Mouse (Mus musculus) kidney, postnatal 4 days (tissue): Measurements from ENCODE around the gene Actg2.

Experiments
- DNase-seq, 2 experiments: peaks; one replicate each; pipeline ENCODE4 v3.0.0; 2021; ENCODE audit warnings: mixed read lengths in 2 of 2

Gene Actg2

DNA sequence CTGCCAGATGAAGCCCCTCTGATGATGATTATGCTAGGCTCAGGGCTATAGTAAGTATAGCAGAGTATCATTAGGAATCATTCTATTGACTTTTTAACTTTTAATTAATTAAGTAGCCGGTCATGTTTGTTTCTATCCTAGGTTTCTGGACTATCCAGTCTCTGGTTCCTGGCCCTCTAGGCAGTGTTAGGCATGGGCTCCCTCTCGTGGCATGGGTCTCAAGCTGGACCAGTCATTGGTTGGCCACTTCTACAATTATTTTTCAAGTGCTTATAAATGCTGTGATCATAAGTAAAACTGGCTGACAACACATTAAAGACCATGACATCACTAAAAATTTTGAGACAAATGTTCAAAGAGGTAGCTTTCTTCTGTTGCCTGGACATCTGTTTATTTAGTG lies 25.9 kb downstream of the Actg2 start:
- DNase-seq: peak; percentile 26 to 35

DNA sequence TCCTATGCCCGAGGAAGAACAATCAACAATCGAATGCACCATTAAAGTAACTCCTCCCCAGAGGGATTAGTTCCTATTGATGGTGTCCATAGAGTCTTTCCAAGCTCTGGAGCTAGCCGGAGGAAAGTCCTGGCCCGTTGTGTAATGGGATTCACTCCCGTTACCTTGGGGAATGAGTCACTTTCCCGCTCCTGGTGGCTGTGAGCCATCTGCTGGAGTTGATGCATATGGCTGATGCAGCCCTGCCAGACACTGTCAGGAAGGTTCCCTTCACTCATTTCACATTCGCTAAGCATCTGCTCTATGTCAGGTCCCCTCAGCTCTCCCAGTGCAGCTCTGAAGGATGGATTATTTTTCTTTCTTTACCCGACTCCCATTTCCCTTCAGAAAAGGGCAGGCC lies 26.6 kb downstream of the Actg2 start:
- DNase-seq: peak; percentile 53 to 62

DNA sequence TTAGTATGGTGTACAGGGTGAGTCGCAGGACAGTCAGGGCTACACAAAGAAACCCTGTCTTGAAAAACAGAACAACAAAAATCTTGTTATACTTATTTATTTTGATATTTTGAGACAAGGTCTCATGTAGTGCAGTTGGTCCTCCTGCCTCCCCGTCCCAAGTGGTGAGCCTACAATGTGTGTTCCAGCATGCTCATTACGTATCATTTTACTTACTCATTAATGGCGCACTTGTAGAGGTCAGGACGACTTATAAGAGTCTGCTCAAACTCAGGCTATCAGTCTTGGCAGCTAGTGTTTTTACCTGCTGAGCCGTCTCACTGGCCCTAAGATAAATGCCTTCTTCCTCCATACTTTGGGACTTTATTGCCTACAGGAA lies 28.9 kb downstream of the Actg2 start:
- no peak for DNase-seq

DNA sequence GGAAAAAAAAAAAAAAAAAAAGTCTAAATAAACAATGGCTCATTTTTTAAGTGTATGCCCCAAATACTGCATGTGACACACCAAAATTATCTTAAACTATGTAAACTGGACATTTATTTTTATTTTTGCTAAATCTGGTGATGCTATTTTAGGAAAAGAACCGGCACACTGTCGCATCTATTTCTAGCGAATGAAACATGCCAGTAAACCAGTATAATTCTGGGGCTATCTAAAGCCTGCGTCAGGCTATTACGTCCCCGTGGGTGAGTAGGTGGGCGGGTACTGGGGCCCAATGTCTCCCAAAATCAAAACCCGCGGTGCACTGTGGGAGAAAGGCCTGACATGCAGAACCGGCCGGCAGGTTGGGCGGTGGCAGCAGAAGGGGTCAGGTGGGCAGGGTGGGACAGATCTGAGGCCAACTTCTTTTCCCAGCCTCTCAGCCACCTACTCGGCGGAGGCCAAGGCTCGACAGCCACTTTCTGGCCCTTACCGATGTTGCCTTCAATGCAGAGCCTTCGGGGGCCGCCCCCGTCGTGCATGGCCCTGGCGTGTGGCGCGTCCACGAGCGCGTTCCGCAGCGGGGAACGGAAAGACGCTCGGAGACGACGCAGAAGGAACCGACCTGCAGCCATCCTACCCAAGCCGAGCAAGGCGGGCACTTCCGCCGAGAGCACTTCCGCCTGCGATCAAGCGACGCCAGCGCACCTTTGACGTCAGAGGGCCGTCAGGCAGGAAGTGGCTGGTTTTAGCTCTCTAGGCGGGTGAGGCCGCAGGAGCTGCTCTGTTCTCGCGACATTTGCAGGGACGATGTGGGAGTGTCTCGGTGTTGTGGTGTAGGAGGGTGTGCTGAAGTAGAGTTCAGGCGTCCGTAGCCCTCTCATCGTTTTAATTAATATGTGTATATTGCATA lies 29.6 kb downstream of the Actg2 start, which contains the start of gene Dguok:
Gene Dguok (minus strand): TSS at position 712 of the 910 bp plus-strand sequence.
- DNase-seq: peak; percentile 97 to 98

DNA sequence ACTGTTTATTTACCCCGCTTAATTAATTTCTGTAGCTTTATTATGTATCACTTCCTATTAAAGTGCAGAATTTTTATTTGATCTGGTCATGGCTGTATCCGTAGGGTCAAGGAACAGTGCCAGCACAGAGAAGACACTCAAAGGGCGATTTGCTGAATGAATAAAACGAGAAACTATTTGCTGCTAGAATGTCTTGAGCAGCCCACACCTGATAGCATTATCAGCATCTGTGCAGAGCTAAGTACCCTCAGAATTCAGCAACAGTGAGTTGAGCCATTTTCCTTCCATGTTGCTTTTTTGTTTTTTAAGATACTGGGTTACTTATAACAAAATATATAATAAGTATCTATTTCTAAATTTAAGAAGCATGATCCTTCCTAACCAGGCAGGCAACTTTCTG lies 30.5 kb downstream of the Actg2 start:
- no peak for DNase-seq

DNA sequence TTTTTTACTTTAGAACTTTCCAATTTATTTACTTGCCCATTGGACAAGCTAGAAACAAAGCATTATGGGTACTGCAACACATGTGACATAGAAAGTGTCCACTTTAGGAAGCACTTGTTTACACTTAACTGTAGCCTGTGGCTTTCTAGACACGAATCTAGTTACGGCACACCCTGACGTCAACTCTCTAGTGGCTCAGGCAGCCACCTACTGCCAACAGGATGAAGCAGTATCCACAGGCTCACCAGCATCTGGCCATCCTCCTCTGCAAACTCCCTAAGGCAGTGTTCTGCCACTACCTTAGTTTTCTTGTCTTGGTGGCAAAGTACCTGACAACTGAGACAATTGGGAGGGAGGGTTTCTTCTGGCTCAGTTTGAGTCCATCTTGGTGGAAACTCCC lies 32.7 kb downstream of the Actg2 start:
- DNase-seq: no peak

DNA sequence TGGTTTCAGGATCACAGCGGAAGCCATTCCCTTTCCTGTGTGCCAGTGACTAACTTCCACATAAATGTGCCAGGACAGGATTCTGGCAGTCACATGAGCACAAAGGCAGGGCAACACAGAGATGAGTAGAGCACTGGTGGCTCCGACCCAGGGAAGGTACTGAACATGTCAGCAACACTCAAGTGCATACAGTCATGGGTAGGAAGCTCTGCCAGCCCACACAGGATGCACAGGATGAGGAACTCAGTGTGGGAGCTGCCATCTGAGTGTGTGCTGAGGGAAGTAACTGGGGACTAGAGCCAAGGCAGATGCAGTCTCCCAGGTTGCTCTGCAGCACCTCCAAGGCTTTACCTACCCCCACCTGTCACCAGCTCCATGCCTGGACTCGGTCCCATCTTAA lies 33.4 kb downstream of the Actg2 start:
- no peak for DNase-seq

DNA sequence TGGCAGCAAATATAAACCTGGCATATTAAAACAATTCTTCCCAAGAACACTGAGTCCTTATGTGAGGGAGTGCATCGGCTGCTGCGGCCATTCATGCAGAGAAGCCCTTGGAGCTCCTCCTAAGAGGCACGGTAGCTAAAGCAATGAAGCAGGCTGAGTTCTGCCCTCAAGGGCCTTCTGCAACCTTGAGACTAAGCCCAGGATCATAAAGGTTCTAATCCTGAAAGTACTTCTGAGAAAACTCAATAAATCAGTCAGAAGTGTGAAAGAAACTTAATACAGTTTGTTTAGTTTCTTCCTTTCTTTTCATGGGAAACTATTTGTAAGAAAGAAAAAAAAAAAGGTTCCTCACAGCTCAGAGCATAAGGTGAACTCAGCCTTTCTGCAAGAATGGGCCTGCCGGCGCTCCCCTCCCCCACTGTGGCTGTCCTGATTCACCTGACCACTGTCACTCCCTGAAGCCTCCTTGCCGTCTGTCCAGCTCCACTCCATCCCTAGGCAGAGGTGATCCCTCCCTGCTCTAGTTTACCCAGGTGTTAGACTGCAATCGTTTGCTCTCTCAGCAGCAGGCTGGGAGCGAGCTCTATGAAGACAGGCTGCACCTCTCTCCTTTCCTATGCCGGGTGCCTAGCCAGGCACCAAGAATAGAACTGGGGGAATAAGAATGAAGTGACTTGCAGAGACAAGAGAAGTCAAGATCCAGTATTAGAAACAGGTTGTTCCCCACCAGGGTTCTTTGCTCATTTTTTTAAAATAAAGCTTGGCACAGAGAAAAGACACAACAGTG lies 34.3 kb downstream of the Actg2 start:
- DNase-seq: peak in 1 of 2 experiments; percentile 27

DNA sequence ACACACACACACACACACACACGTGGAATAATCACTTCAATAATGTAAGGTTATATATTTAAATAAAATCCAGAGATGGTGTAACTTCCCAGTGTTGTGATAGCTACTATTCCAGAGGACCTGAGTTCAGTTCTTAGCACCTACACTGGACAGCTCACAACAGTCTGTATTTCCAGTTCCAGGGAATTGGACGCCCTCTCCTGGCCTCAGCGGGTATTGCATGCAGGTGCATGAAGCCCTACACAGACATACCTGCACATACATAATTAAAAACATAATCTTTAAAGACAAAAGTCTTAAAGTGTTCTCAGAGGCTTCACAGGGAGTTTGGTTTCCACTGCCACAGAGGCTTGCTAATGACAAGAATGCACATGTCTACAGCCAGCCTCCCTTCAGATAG lies 35.6 kb downstream of the Actg2 start:
- no peak for DNase-seq

DNA sequence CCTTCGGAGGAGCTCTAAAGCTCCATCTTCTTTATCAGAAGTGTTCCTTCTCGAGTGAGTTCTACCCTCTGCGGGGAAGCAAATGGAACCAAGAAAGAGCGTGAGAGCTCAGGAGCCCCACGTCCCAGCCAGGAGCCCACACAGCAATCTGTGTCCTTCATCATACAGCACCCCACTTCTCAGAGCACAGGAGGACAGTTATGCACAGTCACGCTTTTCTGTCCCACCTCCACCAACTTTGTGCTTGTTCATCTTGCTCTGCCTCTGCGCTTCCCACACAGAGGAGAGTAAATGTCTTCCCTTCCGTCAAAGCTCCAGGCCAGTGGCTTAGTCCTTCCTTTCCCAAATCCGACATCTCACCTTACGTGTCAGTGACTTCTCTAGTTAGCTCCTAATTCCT lies 37.0 kb downstream of the Actg2 start:
- DNase-seq: no peak

DNA sequence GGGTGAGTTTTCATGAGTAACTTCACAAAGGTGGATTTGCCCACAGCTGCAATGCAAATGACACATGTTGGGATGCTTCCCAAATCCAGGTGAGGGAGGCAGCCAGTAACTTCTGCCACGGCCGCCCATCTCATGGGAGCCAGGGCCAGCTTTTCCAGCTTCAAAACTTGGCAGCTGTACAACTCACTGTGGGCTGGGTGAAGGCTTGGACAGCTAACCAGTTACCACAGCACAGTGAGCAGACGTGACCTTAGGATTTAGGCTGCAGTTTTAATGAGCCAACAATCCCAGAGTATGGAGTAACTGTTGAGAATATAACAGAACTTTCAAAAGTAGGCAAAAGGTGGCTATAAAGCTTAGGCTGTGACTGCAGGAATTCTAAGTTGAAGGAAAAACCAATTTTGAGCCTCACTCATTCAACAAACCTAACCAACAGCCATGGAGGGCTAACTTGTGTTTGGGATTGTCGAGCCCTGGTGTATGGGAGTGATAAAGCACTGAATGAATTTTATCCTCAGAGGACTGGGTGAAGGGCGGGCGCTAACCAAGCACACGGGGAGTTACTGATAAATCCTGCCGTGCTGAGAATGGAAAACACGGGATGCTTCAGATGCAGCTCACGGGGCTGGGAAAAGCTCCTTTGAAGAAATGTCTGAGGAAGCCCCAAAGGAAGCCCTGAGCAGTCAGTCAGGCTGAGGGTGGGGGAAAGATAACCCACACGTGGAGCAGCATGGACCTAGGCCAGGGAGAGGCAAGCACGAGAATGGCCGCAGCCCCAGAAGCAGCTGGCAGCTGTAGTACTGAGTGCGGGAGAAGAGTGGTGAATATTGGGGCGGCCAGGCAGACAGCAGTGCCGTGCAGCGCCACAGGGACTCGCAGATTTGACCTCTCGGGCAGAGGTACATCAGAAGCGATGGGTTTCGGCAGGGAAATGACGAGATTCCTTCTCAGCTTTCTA lies 39.0 kb downstream of the Actg2 start:
- DNase-seq: no peak

DNA sequence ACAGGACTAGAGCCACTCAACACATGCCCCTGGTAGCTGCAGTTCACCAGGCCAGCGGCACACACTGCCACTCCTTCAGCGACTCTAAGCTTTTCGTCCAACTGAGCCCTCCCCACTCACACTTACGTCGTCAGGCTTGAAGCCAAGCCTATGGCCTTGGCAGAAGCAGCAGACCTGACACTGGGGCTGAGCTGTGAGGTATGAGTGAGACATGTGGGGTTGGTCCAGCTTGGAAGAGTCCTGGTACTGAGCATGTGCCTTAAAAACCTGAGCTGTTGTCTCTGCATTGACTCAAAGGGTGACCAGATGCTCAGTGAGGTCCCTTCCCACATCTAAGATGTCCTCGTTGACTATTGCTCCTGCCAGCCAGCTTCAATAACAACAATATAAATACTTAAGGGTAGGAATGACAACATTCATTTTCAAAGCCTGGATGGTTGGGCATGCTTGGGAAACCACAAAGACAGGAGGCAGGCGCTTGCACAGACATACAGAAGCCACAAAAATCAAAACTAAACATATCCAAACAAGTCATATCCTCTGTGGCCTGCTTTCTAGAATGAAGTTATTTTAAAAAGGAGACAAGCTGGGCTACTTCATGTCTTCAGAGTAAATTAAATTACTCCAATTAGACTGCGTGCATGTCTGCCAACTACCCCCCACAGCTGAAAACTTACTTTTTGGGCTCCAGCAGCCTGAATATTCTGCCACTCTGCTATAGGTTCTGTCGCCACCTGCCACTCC lies 39.9 kb downstream of the Actg2 start:
- no peak for DNase-seq

DNA sequence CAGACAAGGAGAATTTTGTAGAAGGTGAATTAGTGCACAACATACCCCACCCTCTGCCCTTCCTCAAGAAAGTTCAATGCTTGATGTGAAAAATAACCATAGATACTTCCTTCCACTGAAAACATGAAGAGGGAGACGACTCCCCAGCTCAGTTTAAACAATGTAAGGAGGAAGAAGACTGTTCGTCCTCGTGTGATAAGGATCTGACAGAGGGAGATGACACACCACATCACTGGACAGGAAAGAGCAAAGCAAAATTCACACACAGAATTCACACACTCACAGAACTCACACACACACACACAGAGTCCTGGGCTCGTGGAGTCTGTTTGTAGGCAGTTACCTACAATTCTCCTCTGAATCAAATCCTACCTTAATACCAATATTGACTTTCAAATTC lies 45.4 kb downstream of the Actg2 start:
- no peak for DNase-seq

DNA sequence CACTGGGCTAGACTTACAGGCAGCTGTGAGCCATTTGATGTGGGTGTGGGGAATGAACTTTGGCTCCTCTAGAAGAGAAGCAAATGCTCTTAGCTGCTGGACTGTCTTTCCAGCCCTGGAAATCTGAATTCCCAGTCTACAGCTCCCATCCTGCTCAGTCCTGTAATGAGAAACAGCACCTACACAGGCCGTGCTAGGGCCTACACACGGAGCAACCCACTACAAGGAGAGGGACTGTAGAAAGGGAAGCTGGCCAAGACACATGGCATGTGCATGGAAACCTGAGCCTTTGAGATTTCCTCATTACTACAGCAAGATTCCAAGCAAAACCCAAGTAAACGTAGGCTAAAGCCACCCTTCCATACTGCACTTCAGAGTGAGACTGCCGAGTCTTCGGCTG lies 47.9 kb downstream of the Actg2 start:
- DNase-seq: no peak

DNA sequence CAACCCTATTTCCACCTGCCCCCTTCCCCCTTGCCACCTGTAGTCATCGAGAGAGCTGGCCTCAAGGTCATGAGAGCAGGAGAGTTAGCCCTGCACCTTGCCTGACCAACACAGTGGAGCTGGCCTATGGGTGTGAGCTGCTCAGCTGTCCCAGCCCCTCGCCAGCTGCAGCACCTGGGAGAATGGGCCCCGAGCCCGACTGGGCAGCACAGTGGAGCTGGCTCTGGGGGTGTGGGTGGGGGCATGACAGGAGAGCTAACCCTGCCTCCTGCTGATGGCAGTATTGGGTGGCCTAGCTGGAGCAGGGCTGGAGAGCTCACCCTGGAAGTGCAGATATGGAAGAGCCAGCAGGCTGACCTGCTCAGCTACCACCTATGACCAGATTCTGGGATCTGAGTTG lies 48.8 kb downstream of the Actg2 start:
- no peak for DNase-seq

DNA sequence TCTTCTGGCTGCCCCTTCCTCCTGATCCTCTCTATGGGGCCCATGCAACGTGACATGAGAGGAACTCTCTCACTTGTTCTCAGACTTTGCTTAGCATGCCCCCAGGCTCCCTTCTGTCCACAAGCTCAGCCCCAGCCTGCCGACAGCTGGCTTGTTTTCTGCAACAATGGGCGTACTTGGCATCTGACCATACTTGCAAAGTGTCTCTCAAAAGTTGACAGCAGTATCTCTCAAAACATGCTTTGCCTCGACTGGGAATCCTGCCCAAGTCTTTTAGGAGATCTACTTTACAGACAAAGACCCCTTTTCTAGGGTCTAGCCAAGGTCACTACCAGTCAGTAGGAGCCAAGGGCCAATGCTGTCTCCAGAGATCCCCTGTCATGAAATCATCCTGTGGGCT lies 50.2 kb downstream of the Actg2 start:
- DNase-seq: no peak

DNA sequence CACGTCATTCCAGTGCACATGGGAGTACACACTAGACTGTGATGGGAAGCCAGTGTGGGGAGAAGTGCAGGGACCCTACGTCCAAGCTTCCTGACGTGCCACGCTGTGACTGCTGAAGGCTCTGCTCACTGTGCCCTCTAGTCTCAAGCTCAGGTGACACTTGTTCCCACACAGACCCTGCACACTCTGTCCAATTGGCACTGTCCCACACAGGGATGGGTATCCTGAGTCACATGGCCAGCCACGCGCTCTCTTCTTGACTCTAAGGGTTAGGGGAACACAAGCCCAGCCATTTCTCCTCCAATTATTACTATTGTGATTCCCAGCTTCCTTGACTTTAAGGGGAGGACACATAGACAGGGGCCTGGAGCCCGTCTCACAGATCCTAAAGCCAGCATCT lies 52.3 kb downstream of the Actg2 start:
- DNase-seq: no peak

DNA sequence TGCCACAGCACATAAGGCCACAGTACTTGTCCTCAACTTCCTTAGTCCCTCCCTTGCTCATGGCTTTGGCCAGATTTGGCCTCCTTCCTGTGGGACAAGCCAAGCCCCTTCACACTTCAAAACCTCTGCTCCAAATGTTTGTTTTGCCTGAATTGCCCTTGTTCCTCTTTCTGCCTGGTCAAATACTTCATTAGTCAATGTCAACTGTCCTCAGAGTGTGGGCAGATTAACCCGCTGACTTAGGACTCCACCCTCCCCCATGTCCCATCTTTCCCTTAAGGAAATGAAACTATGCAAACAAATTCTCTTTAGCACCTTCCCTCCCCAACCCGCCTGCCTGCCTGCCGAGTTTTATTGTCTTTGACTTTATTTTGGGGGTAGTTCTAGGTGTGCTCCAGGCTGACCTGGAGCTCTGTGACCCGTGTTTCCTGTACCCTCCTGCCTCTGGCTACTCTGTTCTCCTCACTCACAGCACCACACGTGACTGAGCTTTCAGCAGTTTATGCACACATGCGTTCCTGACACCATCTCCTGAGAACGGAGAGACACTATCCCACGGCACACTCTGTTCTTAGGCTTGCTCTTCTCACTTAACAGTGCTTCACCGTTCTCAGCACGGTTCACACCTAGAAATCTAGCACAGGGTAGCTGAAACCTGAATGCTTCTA lies 53.5 kb downstream of the Actg2 start:
- peak in 1 of 2 experiments; percentile 43 for DNase-seq

DNA sequence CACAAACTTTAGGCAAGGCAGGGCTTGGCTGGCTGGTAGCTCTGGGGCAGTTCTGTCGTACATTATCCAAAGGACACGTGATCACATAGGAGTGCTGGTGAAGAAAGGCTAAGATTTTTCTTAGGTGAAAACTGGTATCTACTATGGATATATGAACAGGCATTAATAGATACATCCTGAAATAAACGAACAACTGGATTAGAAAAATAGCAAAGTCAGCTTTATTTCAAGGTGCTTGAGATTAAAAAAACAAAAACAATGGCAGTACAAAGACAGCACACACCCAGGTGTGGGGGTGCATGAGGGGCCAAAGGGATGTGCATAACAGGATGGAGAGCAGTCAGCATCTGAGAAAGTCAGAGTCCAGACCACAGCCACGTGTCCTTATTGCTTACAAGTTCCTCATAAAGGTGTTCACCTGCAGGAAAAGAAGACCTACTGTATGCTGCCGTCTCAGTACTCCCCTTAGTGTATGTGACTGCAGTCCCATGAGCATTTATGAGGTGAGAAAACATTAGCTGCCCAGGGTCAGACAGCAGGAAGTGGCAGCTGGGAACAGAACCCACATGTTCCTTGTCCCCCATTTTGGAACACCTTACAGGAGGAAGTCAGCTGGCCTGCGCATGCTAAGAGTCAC lies 55.9 kb downstream of the Actg2 start:
- no peak for DNase-seq

DNA sequence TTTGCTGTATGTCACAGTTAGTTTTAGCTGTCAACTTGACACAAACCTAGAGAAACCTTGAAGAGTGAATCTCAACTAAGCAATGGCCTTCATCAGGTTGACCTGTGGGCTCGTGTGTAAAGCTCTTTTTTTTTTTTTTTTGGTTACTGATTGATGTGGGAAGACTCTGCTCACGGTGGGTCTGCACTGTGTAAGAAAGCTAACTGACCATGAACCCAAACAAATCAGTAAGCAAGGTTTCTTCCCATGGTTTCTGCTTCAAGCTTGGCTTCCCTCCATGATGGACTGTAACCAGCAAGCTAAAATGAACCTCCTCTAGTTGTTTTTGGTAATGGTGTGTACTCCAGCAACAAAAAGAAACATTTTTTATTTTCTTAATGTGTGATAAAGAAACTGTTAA lies 56.9 kb downstream of the Actg2 start:
- no peak for DNase-seq

DNA sequence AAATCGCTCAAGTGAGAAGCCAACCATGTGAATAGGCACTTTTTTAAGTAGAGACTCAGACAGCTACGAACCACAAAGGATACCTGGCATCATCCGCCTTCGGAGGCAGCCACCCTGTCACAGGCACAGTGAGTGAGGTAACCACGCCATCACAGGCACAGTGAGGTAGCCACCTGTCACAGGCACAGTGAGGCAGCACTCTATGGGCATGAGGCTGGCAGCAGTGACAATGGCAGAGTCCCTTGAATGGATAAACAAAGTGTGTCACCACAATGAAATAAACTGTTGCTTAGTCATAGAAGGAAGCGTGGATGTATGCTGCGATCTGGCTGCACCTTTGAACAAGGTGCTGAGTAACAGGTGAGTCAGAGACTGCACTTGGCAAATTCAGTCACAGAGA lies 57.4 kb downstream of the Actg2 start:
- DNase-seq: no peak
